Mouse (Mus musculus) erythroid progenitor cell, adult 5-6 weeks (primary cell): ENCODE results near the gene Trim72. TPM values are rescaled to one million over a fixed set of nuclear protein-coding genes. Genes with fewer than 3 reads are reported as not detected.
"Not testable (repeated sequence)": the region's sequence is repeated elsewhere in the genome, so short reads cannot be mapped to it uniquely, and the experiment has no call there.

Source experiments
- ATAC-seq: replicated peaks from 2 replicates; pipeline ENCODE4 v1.8.0; 2016; ENCODE audit warnings: moderate number of reproducible peaks, mild to moderate bottlenecking, moderate TSS enrichment, inconsistent platforms; ENCODE audit not compliant: poor library complexity, low FRiP score, severe bottlenecking
- total RNA-seq, 2 experiments: library from RNA; stranded (forward) in 1 of 2; stranded (reverse) in 1 of 2; fragments of 150-400 nt in 1 of 2; fragments of 186-747, 209-891 nt in 1 of 2; gene quantifications; 2 replicates each; pipeline versions ENCODE4 v1.2.3 to v1.2.4; 2015 to 2017; ENCODE audit warnings: low replicate concordance in 2 of 2

The Trim72 gene
- total RNA-seq, 2 experiments from 2014 or later = not detected

- no peak for ATAC-seq
Measured at GRCm38 (mm10) chr7:128004487-128005362, 976 bp downstream of the Trim72 start.

- ATAC-seq = no peak
Measured at GRCm38 (mm10) chr7:128006193-128006592, 2.4 kb downstream of the Trim72 start.

- no peak for ATAC-seq
Measured at GRCm38 (mm10) chr7:128009715-128010340, 6.1 kb downstream of the Trim72 start.

GRCm38 (mm10) chr7:128012136-128012780 lies 8.5 kb downstream of the Trim72 start:
- no peak for ATAC-seq

- ATAC-seq = no peak
Measured at GRCm38 (mm10) chr7:128013116-128013515, 9.4 kb downstream of the Trim72 start.

- ATAC-seq = not testable (repeated sequence)
Measured at GRCm38 (mm10) chr7:128016134-128016533, 12.4 kb downstream of the Trim72 start.

DNA sequence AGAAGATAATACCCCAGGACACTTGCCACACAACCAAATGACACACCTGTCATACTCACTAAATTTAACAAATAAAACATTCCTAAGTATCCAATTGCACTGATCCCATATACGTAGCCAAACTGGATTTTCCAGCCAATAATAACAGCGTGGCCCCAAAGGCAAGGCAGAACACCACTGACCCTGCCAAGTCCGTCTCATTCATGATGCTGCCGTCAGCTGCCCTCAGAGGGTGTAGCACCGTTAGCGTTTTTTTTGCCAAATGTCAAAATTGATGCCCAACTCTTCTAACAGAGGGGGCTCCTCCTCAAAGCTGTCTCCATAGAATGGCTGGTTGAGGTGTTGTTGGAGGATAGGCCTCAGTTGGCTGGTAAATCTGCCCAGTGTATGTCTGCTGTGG lies 12.9 kb downstream of the Trim72 start:
- ATAC-seq = no peak

DNA sequence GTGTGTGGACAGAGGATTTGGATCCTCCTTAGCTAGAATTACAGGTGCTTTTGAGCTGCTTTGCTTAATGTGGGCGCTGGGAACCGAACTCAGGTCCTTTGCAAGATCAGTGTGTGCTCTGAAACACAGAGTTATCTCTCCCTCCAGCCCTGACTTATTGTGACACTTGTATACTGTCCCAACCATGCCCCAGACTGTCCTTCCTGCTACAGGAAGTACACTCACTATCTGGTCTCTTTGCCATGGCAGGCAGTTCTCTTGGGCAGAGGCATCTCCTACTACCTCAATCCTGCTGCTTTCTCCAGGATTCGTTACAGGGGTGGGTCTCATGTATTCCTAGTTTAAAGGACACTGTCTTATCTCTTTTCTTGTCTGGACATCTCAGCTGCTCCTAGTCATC lies 14.5 kb downstream of the Trim72 start:
- no peak for ATAC-seq

- no peak for ATAC-seq
Measured at GRCm38 (mm10) chr7:128019187-128019586, 15.4 kb downstream of the Trim72 start.

DNA sequence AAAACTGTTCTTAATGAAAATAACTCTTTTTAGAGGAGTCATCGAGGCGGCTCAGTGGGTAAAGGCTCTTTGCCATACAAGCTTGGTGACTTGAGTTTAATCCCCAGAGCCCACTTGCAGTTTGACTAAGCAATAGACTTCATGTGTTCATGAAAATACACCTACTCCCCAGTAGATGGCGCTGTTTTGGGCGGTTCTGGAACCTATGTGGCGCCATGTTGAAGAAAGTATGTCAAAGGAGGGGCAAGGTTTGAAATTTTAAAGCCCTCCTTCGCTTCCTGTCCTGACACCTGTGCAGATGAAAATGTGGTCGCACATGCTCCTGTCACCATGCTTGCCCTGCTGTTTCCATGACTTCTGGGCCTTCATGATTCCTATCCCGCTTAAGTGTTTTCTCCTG lies 19.2 kb downstream of the Trim72 start:
- ATAC-seq = no peak

DNA sequence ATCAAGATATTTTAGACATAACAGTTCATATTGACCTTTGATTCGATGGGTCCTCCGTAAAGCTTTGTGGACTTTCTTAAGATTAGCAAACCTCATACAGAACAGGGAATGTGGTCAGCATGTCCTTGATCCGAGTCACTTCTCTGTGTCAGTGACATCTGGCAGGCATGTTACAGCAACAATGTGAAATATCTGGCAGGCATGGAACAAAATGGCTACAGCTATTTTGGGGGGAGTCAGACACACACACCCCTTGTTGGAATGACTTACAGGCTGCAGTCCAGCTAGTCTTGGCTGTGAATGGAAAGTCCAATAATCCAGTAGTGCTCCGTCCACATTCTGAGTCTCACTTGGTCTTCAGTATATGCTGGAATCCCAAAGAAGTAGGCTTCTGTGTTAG lies 19.8 kb downstream of the Trim72 start:
- ATAC-seq = no peak

- ATAC-seq = no peak
Measured at GRCm38 (mm10) chr7:128024364-128024763, 20.6 kb downstream of the Trim72 start.

- no peak for ATAC-seq
Measured at GRCm38 (mm10) chr7:128024932-128025331, 21.2 kb downstream of the Trim72 start.

- ATAC-seq = no peak
Measured at GRCm38 (mm10) chr7:128025381-128025780, 21.6 kb downstream of the Trim72 start.

GRCm38 (mm10) chr7:128031403-128031976 lies 27.7 kb downstream of the Trim72 start:
- ATAC-seq = peak; percentile 63; the same call in 1 of the 2 replicates

DNA sequence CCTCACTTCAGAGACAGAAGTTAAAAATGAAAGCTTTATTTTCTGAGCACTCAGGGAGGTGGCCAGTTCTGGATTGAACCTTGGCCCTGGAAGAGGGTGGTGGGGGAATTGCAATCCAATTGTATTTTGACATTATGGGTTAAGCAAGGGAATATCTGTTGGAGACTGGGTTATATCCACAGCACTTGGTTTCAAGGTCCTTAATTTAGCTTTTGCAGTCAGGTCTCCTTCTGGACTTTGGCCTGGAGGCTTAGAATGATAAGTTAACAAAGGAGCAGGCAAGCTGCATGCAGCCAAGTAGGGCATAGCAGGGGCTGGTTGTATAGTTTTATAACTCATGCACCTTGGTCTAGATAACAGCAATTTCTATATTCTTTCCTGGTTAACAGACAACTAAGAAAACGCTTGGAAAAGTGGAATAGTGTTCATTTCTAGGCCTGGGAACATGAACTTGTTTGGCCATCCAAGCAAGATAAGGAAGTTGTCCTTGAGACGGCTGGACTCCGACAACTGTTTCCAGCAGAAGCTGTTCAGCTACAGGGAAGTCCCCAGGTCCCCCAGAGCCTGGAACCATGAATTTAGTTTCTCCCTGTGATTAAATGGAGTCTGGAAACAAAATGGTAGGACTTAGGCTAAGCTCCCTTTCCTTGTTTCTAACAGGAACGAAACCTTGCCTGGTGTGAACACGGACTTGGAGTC lies 28.7 kb downstream of the Trim72 start:
- no peak for ATAC-seq

GRCm38 (mm10) chr7:128032989-128033293 lies 29.2 kb downstream of the Trim72 start:
- ATAC-seq = no peak

GRCm38 (mm10) chr7:128033616-128034015 lies 29.9 kb downstream of the Trim72 start:
- ATAC-seq = no peak

DNA sequence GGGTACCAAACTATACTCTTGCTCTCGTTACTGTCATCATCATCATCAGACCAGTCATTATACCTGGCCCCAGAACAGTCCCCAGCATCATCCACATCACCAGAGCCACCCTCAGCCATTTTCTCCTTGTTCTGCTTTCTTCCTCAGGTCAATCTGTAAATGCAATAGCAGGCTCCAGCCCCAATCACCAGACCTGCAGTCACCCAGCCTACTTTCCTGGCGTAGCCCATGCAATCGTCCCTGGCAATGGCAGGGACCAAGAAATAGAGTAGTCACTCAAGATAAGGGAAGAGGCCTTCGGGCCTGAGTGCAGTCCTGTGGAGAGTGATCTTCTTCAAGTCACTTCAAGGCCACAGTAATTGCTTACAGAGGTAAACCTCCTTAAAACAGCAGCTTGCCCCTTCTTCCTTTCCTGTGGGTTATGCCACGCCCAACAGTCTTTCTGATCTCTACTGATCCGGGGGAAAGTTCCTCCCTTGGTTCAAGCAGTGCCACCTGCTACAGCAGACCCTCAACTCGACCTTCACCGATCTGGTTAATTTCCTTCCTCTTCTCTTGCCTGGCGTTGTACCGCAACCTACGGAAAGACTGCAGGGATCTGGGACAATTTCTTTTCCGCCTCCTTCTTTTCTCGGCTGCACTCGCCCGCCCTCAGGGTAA lies 38.5 kb downstream of the Trim72 start:
- ATAC-seq = not testable (repeated sequence)
